Mouse (Mus musculus): ENCODE data around the gene Tada3. TPM values are rescaled to one million over a fixed set of nuclear protein-coding genes. Genes with fewer than 3 reads are reported as not detected.

Gene Tada3
- polyA plus RNA-seq, 1 experiment from 2014 or later = 48.1 TPM

DNA sequence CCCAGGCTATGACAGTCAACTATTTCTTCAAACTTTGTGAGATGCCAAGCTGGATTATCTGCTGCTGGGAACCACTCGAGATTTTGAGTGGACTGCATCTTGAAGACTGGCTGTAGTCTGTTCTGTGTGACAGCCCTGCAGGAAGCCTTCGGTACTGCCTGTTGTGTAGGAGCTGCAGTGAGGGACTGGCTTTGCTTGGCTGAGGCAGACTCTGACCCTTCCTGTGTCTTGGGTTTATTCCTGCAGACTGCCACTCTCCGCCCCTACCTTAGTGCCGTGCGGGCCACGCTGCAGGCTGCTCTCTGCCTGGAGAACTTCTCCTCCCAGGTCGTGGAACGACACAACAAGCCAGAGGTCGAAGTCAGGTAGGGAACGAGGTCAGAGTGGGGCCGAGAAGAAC lies 2.8 kb upstream of the Tada3 start:
- H3K27me3 ChIP-seq (replicated peaks; ENCODE audit: low read depth, poor library complexity, severe bottlenecking) = no peaks in the 10 kb centered on the region
- 93% methylated on average over 11 of the region's 11 CpGs for WGBS

GRCm38 (mm10) chr6:113379246-113379645 lies 1.6 kb upstream of the Tada3 start:
- Histone ChIP-seq H3K27ac (replicated peaks) (no peak overlapping the region), H3K9me3 (no peaks in the 10 kb centered on the region), H3K4me1 (peaks cover 24% of the 10 kb centered on the region), H3K27me3 (replicated peaks; ENCODE audit: low read depth, poor library complexity, severe bottlenecking) (no peaks in the 10 kb centered on the region), H3K36me3 (replicated peaks) (peaks cover 64% of the 10 kb centered on the region), H3K4me3 (peak overlapping the region; percentile 86)
- no peak for DNase-seq (ENCODE audit: low spot score)
- WGBS = 86% methylated on average over 6 of the region's 6 CpGs

More for the DNA sequence above, 2.8 kb upstream of the Tada3 start:
- H3K9me3 ChIP-seq = no peaks in the 10 kb centered on the region
- H3K4me3 ChIP-seq = no peak overlapping the region
- DNase-seq (ENCODE audit: low spot score) = no peak
- peaks cover 64% of the 10 kb centered on the region for H3K36me3 ChIP-seq (replicated peaks)
- no peak overlapping the region for H3K27ac ChIP-seq (replicated peaks)
- peaks cover 24% of the 10 kb centered on the region for H3K4me1 ChIP-seq

DNA sequence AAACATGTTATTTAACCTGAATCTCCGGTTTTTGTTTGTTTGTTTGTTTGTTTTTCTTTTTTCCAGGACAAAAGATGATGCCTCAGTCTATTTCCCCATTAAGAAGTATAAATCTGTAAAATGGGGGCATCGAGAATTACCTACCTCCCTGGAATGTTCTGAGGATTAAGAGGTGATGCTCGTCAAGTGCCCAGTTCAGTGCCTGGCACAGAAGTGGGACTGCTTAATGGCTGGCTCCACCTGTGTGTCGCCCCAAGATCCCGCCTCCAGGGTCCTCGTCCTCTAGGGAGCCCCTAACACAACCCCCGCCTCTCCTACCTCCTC lies 549 bp downstream of the Tada3 start:
- peaks cover 64% of the 10 kb centered on the region for H3K36me3 ChIP-seq (replicated peaks)
- 10% methylated on average over 7 of the region's 7 CpGs for WGBS
- no peaks in the 10 kb centered on the region for H3K9me3 ChIP-seq
- peak overlapping the region; percentile 99 for H3K27ac ChIP-seq (replicated peaks)
- no peaks in the 10 kb centered on the region for H3K27me3 ChIP-seq (replicated peaks; ENCODE audit: low read depth, poor library complexity, severe bottlenecking)
- peak overlapping the region; percentile 86 for H3K4me3 ChIP-seq
- DNase-seq (ENCODE audit: low spot score) = no peak
- peaks cover 24% of the 10 kb centered on the region for H3K4me1 ChIP-seq

DNA sequence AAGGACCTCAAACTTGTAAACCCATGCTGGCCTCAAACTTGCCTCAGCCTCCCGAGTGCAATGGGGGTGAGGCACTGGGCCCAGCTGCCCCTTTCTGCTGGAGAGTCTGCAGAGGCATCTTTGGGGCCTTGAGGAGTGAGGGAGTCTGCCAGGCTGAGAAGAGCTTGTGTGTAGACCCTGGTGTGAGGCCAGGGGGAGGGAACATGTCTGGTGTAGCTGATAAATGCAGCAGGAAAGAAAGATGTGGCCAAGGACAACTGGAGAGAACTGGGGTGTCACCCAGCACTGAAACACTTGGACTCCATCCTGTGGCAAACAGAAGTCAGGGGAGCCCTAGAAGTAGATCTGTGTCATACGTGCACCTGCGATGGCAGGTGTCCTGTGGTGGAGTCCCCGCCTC lies 4.2 kb downstream of the Tada3 start:
- peaks cover 76% of the 10 kb centered on the region for H3K36me3 ChIP-seq (replicated peaks)
- H3K27ac ChIP-seq (replicated peaks) = no peak overlapping the region
- no peaks in the 10 kb centered on the region for H3K9me3 ChIP-seq
- H3K27me3 ChIP-seq (replicated peaks; ENCODE audit: low read depth, poor library complexity, severe bottlenecking) = no peaks in the 10 kb centered on the region
- no peak for DNase-seq (ENCODE audit: low spot score)
- no peak overlapping the region for H3K4me3 ChIP-seq
- 90% methylated on average over 4 of the region's 4 CpGs for WGBS
- H3K4me1 ChIP-seq = peaks cover 13% of the 10 kb centered on the region

- Histone ChIP-seq H3K4me1 (no peaks in the 10 kb centered on the region), H3K36me3 (replicated peaks) (peaks cover 87% of the 10 kb centered on the region), H3K27me3 (replicated peaks; ENCODE audit: low read depth, poor library complexity, severe bottlenecking) (no peaks in the 10 kb centered on the region), H3K27ac (replicated peaks) (no peak overlapping the region), H3K9me3 (no peaks in the 10 kb centered on the region), H3K4me3 (no peak overlapping the region)
- 92% methylated on average over 20 of the region's 20 CpGs for WGBS
- no peak for DNase-seq (ENCODE audit: low spot score)
Measured at GRCm38 (mm10) chr6:113370194-113370929, 7.3 kb downstream of the Tada3 start.

GRCm38 (mm10) chr6:113368577-113368976 lies 9.1 kb downstream of the Tada3 start:
- Histone ChIP-seq H3K9me3 (no peaks in the 10 kb centered on the region), H3K27me3 (replicated peaks; ENCODE audit: low read depth, poor library complexity, severe bottlenecking) (no peaks in the 10 kb centered on the region), H3K4me3 (no peak overlapping the region), H3K27ac (replicated peaks) (0 out of 2 replicates have a peak overlapping the region, but pooled peaks have one; percentile 5), H3K36me3 (replicated peaks) (peaks cover 69% of the 10 kb centered on the region), H3K4me1 (no peaks in the 10 kb centered on the region)
- no peak for DNase-seq (ENCODE audit: low spot score)
- WGBS = 84% methylated on average over 5 of the region's 5 CpGs

- no peak for DNase-seq (ENCODE audit: low spot score)
- WGBS = 88% methylated on average over 7 of the region's 7 CpGs
- Histone ChIP-seq H3K4me1 (no peaks in the 10 kb centered on the region), H3K27ac (replicated peaks) (0 out of 2 replicates have a peak overlapping the region, but pooled peaks have one; percentile 37), H3K9me3 (no peaks in the 10 kb centered on the region), H3K27me3 (replicated peaks; ENCODE audit: low read depth, poor library complexity, severe bottlenecking) (no peaks in the 10 kb centered on the region), H3K36me3 (replicated peaks) (peaks cover 65% of the 10 kb centered on the region), H3K4me3 (no peak overlapping the region)
Measured at GRCm38 (mm10) chr6:113368124-113368523, 9.6 kb downstream of the Tada3 start.

DNA sequence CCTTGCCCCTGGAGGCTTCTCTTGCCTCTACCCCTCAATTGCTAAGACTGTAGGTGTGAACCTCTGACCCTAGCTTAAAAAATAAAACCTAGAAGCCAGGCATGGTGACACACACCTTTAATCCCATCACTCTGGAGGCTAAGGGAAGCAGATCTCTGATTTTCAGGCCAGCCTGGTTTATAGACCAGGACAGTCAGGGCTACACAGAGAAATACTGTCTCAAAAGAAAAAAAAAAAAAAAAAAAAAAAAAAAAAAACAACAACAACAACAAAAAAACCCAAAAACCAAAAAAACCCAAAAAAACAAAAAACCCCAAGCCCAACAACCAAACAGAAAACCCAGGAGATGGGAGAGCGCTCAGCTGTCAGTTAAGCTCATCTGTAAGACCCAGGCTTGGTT lies 10.1 kb downstream of the Tada3 start:
- Histone ChIP-seq H3K27ac (replicated peaks) (0 out of 2 replicates have a peak overlapping the region, but pooled peaks have one; percentile 37), H3K4me1 (no peaks in the 10 kb centered on the region), H3K36me3 (replicated peaks) (peaks cover 59% of the 10 kb centered on the region), H3K4me3 (no peak overlapping the region), H3K27me3 (replicated peaks; ENCODE audit: low read depth, poor library complexity, severe bottlenecking) (no peaks in the 10 kb centered on the region), H3K9me3 (no peaks in the 10 kb centered on the region)
- WGBS = 97% methylated on average over 1 of the region's 1 CpGs
- no peak for DNase-seq (ENCODE audit: low spot score)

GRCm38 (mm10) chr6:113366639-113367038 lies 11.0 kb downstream of the Tada3 start:
- Histone ChIP-seq H3K4me1 (no peaks in the 10 kb centered on the region), H3K36me3 (replicated peaks) (peaks cover 50% of the 10 kb centered on the region), H3K9me3 (no peaks in the 10 kb centered on the region), H3K4me3 (no peak overlapping the region), H3K27me3 (replicated peaks; ENCODE audit: low read depth, poor library complexity, severe bottlenecking) (no peaks in the 10 kb centered on the region), H3K27ac (replicated peaks) (no peak overlapping the region)
- DNase-seq (ENCODE audit: low spot score) = no peak
- 91% methylated on average over 6 of the region's 6 CpGs for WGBS

GRCm38 (mm10) chr6:113364518-113365135 lies 13.1 kb downstream of the Tada3 start:
- no peaks in the 10 kb centered on the region for H3K4me1 ChIP-seq
- H3K4me3 ChIP-seq = no peak overlapping the region
- 69% methylated on average over 8 of the region's 8 CpGs for WGBS
- no peak for DNase-seq (ENCODE audit: low spot score)
- H3K27ac ChIP-seq (replicated peaks) = no peak overlapping the region
- H3K36me3 ChIP-seq (replicated peaks) = peaks cover 30% of the 10 kb centered on the region
- H3K27me3 ChIP-seq (replicated peaks; ENCODE audit: low read depth, poor library complexity, severe bottlenecking) = no peaks in the 10 kb centered on the region
- H3K9me3 ChIP-seq = no peaks in the 10 kb centered on the region

- Histone ChIP-seq H3K36me3 (replicated peaks) (peaks cover 13% of the 10 kb centered on the region), H3K9me3 (no peaks in the 10 kb centered on the region), H3K27ac (replicated peaks) (no peak overlapping the region), H3K4me1 (no peaks in the 10 kb centered on the region), H3K27me3 (replicated peaks; ENCODE audit: low read depth, poor library complexity, severe bottlenecking) (no peaks in the 10 kb centered on the region), H3K4me3 (no peak overlapping the region)
- DNase-seq (ENCODE audit: low spot score) = no peak
- 94% methylated on average over 1 of the region's 1 CpGs for WGBS
Measured at GRCm38 (mm10) chr6:113362241-113362640, 15.4 kb downstream of the Tada3 start.

GRCm38 (mm10) chr6:113361476-113361875 lies 16.2 kb downstream of the Tada3 start:
- Histone ChIP-seq H3K36me3 (replicated peaks) (peaks cover 5% of the 10 kb centered on the region), H3K27ac (replicated peaks) (no peak overlapping the region), H3K27me3 (replicated peaks; ENCODE audit: low read depth, poor library complexity, severe bottlenecking) (no peaks in the 10 kb centered on the region), H3K4me3 (no peak overlapping the region), H3K9me3 (no peaks in the 10 kb centered on the region), H3K4me1 (no peaks in the 10 kb centered on the region)
- whole genome bisulfite sequencing = 70% methylated on average over 4 of the region's 4 CpGs
- DNase-seq (ENCODE audit: low spot score) = no peak

- Histone ChIP-seq H3K4me1 (no peaks in the 10 kb centered on the region), H3K36me3 (replicated peaks) (no peaks in the 10 kb centered on the region), H3K27me3 (replicated peaks; ENCODE audit: low read depth, poor library complexity, severe bottlenecking) (no peaks in the 10 kb centered on the region), H3K9me3 (no peaks in the 10 kb centered on the region), H3K27ac (replicated peaks) (no peak overlapping the region), H3K4me3 (no peak overlapping the region)
- no peak for DNase-seq (ENCODE audit: low spot score)
- 78% methylated on average over 3 of the region's 3 CpGs for WGBS
Measured at GRCm38 (mm10) chr6:113353696-113354095, 24.0 kb downstream of the Tada3 start.

Data from embryonic facial prominence, embryonic 10.5 days (tissue).